Mouse (Mus musculus) T-helper 17 cell (primary cell): ENCODE measurements around the gene Ppm1k.

Experiments
- in situ Hi-C, 2 experiments: fragments of 300-600 bp; cut with MboI, MseI; formaldehyde crosslinking; loops; 1 replicate in 1 of 2; 2 replicates in 1 of 2; pipeline ENCODE4 v1.15.1; 2025; ENCODE audit warnings: high pct_unique_total_duplicates in 2 of 2

Gene Ppm1k

DNA sequence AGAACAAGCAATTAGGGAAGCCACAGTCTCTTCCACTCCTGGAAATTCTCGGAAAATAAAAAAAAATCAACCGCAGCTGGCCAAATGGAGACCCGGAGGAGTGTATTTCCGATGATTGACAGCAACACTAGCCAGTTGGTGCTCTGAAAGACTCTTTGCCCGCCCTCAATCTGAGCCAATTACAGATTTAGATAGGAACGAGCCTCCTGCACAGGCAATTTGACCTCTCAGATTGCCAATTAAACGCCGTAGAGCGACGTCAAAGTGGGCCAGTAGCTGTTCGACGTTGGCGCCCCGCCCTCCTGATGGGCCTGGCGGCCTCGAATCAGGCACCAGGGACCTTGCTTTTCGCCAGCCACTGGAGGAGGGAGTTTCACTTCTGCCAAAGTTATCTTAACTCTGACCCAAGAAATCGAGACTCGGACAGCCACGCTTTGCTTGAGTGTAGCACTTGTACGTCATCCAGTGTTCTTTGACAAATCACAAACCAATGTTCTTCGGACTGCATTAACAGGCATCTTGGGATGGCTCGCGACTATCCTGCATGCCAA, at the start of gene Ppm1k:
Gene Ppm1k (minus strand): TSS at position 83 of the 551 bp plus-strand sequence.
- in situ Hi-C loops: loop anchor here (5.0 to 25.0 kb wide), 4 partner anchors 613 to 1309 kb away; partner anchors contain the start of genes Avl9 (in 1 of the 2), Lsm5 (in 1 of the 2), Nt5c3 (in 1 of the 2) and Vmn1r4 (in 1 of the 2)

DNA sequence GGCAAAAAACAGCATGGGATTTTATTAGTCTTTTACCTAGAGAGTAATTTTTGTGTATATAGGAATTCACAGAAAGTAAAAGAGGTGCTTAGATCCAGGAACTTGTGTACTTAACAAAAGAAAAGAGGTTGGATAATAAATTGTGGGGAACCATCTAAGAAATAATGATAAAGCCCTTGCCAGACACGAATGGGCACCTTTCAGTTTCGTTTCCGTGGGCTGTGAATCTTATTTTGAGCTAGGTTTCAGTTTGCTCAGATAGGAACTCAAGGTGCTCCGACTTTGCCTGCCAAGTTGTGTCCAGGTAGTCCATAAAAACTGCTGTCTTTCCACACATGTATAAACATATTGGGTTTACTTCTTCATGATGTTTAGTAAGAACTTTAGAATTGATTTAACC, 47.1 kb upstream of the Ppm1k start:
- in situ Hi-C loops: no loop called here

- in situ Hi-C loops: no loop called here
Measured at GRCm38 (mm10) chr6:57581595-57581994, 46.3 kb upstream of the Ppm1k start.

DNA sequence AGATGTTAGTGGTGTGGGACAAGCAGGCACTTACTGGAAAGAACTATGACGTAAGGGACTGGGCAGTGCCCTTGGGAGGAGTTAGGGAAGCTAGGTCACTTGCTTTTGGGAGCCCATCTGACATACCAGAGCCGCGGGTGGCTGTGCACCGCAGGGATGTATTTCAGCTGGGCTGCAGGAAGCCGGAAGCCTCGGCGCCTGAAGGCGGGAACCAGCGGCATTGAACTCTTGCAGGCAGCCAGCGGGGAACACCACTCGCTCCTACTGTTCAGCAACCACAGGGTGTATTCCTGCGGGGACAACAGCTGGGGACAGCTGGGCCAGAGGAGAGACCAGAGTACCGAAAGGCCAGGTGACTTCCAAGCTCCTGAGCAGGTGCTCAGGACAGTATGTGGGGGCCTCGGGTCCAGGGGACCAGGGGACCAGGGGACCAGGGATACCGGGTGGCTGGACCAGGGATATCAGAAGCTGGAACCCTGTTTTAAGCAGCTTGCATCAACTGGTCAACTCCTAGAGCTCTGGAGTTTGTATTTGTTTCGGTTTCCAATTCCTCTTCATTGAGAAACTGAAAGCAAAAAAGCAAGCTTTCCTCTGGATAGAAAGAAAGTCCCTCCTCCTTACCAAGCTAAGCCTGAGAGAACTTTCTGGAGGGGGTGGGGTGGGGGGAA, 45.7 kb upstream of the Ppm1k start, which contains the start of gene Herc6:
Gene Herc6 (plus strand): TSS at position 120 of the 668 bp plus-strand sequence.
- in situ Hi-C loops: no loop called here

DNA sequence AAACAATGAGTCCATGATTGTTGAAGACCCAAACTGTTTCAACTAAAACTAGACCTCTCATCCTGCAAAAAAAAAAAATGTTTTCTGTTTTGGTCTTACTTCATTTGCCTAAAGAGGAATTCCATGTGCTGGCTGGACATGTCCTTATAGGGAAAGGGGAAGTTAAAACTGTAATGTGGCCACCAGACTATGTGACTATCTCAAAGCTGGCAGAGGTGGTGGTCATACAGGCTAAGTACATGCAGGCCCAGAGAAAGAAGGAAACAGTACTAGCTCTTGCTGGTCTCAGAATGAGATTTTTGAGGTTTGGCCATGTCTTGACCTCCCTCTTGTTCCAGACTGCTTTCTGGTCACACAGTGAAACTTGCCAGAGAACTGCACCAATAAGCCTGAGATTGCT, 36.3 kb upstream of the Ppm1k start:
- in situ Hi-C loops: loop anchor here (5.0 kb wide), 3 partner anchors 134 to 759 kb away; no protein-coding TSS in a partner anchor

DNA sequence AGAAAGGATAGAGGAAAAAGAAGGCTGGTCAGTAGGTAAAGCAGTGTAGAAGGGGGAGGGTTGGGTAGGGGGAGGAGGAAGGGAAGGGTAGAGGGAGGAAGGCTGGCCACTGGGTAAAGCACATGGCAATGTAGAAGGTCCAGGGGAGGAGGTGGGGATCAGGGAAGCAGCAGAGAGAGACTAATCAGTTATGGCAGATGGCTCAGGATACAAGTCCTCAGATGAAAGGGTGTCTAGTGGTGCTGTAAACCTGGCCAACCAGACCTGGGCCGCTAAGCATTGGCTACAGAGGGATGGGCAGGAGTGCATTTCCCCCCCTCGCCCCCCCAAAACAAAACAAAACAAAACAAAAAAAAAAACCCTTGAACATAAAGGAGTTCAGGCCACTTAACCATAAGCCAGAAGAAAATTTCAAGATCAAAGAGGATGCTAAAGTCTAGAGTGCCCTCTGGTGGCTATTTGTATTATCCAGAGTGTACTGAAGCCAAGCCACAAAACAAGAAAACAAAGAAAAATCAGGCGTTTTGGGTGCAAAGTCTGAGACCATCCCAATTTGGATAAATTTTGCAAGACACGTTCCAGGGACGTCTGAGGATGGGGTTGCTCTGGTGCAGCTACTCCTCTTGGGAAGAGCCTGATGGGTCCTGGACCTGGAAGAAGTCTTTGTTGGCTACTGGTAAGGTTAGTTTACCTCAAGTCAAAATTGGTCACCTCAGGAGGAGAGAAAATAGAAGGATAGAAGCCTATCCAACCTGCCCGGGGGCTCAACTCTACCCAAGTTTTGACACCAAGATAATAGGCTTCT, 35.1 kb upstream of the Ppm1k start:
- in situ Hi-C loops: loop anchor here (5.0 kb wide), 3 partner anchors 133 to 758 kb away; no protein-coding TSS in a partner anchor

DNA sequence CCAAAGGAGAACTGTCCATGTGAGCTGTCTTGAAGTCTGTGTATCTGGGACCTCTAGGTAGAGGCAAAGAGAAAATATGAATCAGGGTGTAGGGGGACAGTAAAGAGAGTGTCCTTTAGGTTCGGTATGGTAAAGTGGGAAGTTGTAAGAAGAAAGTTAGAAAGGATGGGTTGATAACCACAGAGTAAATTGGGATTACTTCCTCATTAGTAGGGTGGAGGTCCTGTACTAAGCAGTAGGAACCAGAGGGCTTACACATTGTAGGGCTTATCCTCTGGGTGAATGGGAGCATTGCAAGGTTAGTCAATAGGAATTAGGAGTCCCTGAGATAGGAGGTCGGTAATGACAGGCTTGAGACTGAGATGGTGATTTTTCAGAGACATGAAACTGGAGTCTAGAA, 32.4 kb upstream of the Ppm1k start:
- in situ Hi-C loops: no loop called here

DNA sequence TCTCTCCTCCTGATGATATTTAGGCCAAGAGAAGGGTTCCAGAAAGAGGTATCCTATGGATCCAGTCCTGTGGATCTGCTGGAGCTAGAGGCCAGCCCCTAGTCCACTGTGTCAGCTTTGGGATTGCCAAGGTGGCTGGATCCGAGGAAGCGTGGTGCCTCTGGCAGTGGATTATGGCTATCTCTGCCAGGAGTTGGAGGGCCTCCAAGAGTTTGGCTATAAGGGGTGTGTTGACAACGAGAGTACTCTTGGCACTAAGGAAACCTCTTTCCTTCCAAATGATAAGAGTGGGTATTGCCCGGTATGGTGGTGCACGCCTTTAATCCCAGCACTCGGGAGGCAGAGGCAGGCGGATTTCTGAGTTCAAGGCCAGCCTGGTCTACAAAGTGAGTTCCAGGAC, 30.2 kb upstream of the Ppm1k start:
- in situ Hi-C loops: no loop called here

- in situ Hi-C loops: no loop called here
Measured at GRCm38 (mm10) chr6:57563454-57563853, 28.2 kb upstream of the Ppm1k start.

GRCm38 (mm10) chr6:57557796-57558317, 22.6 kb upstream of the Ppm1k start:
- in situ Hi-C loops: loop anchor here in 1 of 2 experiments (10.0 kb wide), 1 partner anchor 143 kb away; no protein-coding TSS in a partner anchor

DNA sequence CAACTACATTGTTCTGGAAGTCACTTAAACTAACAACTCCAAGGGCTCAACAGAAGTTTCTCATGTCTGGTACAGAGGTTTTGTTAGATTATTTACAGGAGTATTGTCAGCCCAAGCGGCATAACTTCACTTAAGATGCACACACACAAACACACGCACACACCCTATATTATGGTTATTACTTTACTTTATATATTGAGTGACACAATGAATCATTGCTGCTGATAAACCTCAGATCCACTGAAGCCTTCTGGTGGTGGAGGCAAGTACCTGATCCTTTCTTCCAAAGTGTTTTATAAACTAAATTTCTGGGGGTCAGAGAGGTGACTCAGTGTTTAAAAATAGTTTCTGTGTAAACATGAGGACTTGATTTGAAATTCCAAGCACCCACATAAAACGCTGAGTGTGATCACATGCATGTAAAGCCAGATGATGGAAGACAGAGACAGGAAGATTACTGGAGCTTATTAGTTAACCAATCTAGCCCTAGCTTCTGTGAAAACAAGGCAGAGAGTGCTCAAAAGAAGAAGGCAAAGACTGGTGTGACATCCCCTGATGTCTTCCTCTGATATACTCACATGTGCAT, 16.0 kb upstream of the Ppm1k start:
- in situ Hi-C loops: loop anchor here in 1 of 2 experiments (10.0 kb wide), 1 partner anchor 137 kb away; no protein-coding TSS in a partner anchor

GRCm38 (mm10) chr6:57544866-57545265, 9.6 kb upstream of the Ppm1k start:
- in situ Hi-C loops: loop anchor here in 1 of 2 experiments (25.0 kb wide), 1 partner anchor 833 kb away; the partner anchor contains the start of genes Avl9 and Lsm5

DNA sequence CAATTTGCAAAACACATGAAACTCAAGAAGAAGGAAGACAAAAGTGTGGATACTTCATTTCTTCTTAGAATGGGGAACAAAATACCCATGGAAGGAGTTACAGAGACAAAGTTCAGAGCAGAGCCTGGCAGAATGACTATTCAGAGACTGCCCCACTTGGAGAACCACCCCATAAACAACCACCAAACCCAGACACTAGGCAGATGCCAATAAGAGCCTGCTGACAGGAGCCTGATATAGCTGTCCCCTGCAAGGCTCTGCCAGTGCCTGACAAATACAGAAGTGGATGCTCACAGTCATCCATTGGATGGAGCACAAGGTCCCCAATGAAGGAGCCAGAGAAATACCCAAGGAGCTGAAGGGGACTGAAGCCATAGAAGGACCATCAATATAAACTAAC, 8.3 kb upstream of the Ppm1k start:
- in situ Hi-C loops: loop anchor here in 1 of 2 experiments (25.0 kb wide), 1 partner anchor 831 kb away; the partner anchor contains the start of genes Avl9 and Lsm5

- in situ Hi-C loops: loop anchor here in 1 of 2 experiments (25.0 kb wide), 1 partner anchor 830 kb away; the partner anchor contains the start of genes Avl9 and Lsm5
Measured at GRCm38 (mm10) chr6:57541737-57542335, 6.6 kb upstream of the Ppm1k start.

DNA sequence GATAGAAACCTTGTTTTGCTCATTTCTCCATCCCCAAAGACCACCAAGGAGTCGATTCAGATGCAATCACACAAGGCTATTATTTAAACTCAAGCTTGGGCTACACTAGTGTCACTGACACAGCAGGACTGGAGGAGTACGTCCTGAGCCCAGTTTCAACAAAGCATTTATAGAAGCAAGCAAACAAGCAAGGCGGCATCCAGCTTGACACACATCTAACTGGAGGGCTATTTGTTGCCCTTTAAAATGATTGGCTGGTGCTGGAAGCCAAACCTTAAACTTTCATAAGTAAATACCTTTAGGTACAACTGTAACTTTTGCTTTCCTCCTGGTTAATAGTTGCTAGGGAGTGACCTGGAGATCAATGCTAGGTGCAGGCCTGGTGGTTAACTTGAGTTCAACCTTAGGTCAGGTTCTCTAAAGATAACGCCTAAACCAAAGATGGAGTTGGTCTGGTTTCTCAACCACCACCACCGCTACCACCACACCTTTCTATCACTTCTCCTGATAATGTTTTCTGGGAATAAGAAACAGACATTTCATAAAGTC, 5.8 kb upstream of the Ppm1k start:
- in situ Hi-C loops: loop anchor here in 1 of 2 experiments (25.0 kb wide), 1 partner anchor 829 kb away; the partner anchor contains the start of genes Avl9 and Lsm5

DNA sequence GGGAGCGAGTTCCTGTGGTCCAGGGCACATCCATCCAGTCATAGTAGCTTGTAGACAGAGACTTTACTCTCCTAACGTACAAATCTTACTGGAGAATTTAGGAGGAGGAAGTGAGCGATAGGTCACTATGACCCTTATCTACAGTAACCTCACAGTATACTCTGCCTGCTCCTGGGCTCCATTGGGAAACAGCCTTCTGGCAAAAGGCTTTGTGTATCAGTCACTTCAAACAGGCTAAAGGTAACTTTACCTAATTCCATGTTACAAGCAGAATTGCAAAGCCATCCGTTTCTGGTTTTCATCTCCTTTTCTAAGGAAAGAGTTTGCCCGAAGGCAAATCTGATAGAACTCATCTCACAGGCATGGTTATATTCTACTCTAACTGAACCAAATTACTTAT, 2.6 kb upstream of the Ppm1k start:
- in situ Hi-C loops: loop anchor here (5.0 to 25.0 kb wide), 4 partner anchors 616 to 1307 kb away; partner anchors contain the start of genes Avl9 (in 1 of the 2), Lsm5 (in 1 of the 2), Nt5c3 (in 1 of the 2) and Vmn1r4 (in 1 of the 2)

GRCm38 (mm10) chr6:57535971-57536669, 852 bp upstream of the Ppm1k start:
- in situ Hi-C loops: loop anchor here (5.0 to 25.0 kb wide), 4 partner anchors 614 to 1309 kb away; partner anchors contain the start of genes Avl9 (in 1 of the 2), Lsm5 (in 1 of the 2), Nt5c3 (in 1 of the 2) and Vmn1r4 (in 1 of the 2)

GRCm38 (mm10) chr6:57534611-57535286, 519 bp downstream of the Ppm1k start:
- in situ Hi-C loops: loop anchor here (5.0 to 25.0 kb wide), 5 partner anchors 612 to 1310 kb away; partner anchors contain the start of genes Nt5c3 (in 2 of the 2), Vmn1r4 (in 2 of the 2), Avl9 (in 1 of the 2) and Lsm5 (in 1 of the 2)
